Mouse (Mus musculus) testis, adult 2 months (tissue): ENCODE results near the gene Hist1h3d. TPM values are rescaled to one million over a fixed set of nuclear protein-coding genes. Genes with fewer than 3 reads are reported as not detected.
A peak's percentile ranks its signal among the peaks of the same experiment; 100 is the strongest.
"Not testable (repeated sequence)": the region's sequence is repeated elsewhere in the genome, so short reads cannot be mapped to it uniquely, and the experiment has no call there.

Experiments used
- H3K27ac ChIP-seq: fragments of 200-500 bp; 2 replicates; pipeline ENCODE4 v1.5.1; 2012; ENCODE audit warnings: low read depth, low read length; ENCODE audit not compliant: control insufficient read depth, insufficient read depth
- H3K27me3 ChIP-seq: fragments of 200-500 bp; 2 replicates; pipeline ENCODE4 v1.6.1; 2012; ENCODE audit warnings: mild to moderate bottlenecking, low read length, moderate library complexity; ENCODE audit not compliant: control insufficient read depth, insufficient read depth
- H3K36me3 ChIP-seq: fragments of 200-500 bp; 2 replicates; pipeline ENCODE4 v1.6.1; 2012; ENCODE audit warnings: mild to moderate bottlenecking, low read length; ENCODE audit not compliant: control insufficient read depth, insufficient read depth
- H3K4me1 ChIP-seq: fragments of 200-500 bp; 2 replicates; pipeline ENCODE4 v1.6.1; 2012; ENCODE audit warnings: low read length; ENCODE audit not compliant: control insufficient read depth, insufficient read depth
- H3K4me3 ChIP-seq: fragments of 200-500 bp; 2 replicates; pipeline ENCODE4 v1.5.1; 2012; ENCODE audit warnings: low read depth, mild to moderate bottlenecking, low read length, moderate library complexity, mixed read lengths; ENCODE audit not compliant: control insufficient read depth
- CTCF ChIP-seq: fragments of 200-500 bp; IDR thresholded peaks from 2 replicates; pipeline ENCODE4 v1.5.1; 2012; ENCODE audit warnings: low read depth, mild to moderate bottlenecking, inconsistent platforms, low read length, moderate library complexity; ENCODE audit not compliant: control insufficient read depth, insufficient read depth, insufficient replicate concordance
- POLR2A ChIP-seq: fragments of 200-500 bp; IDR thresholded peaks from 2 replicates; pipeline ENCODE4 v1.6.1; 2012; ENCODE audit warnings: low read depth, mild to moderate bottlenecking, inconsistent platforms, low read length, moderate library complexity; ENCODE audit not compliant: control insufficient read depth
- polyA plus RNA-seq: library from polyadenylated mRNA; depleted of rRNA; stranded (reverse); fragments of >200 nt; gene quantifications from 2 replicates; pipeline ENCODE4 v1.2.3, GENCODE M21; 2012

Gene Hist1h3d
- polyA plus RNA-seq, 1 experiment, result 0.98 TPM

GRCm38 (mm10) chr13:23554393-23554792 lies 21.2 kb upstream of the Hist1h3d start:
- H3K36me3 ChIP-seq, result no peaks in the 10 kb centered on the region
- H3K27ac ChIP-seq, result no peak overlapping the region
- H3K4me3 ChIP-seq, result no peak overlapping the region
- no peak for TF ChIP-seq CTCF
- H3K4me1 ChIP-seq, result peaks cover 3% of the 10 kb centered on the region
- H3K27me3 ChIP-seq, result no peaks in the 10 kb centered on the region

GRCm38 (mm10) chr13:23554925-23555838 lies 20.4 kb upstream of the Hist1h3d start:
- Histone ChIP-seq H3K36me3 (no peaks in the 10 kb centered on the region), H3K27me3 (no peaks in the 10 kb centered on the region), H3K27ac (peak overlapping the region; percentile 76), H3K4me1 (peaks cover 3% of the 10 kb centered on the region), H3K4me3 (peak overlapping the region; percentile 66)
- TF ChIP-seq POLR2A, result peak; percentile 39; the same call in 1 of the 2 replicates
- TF ChIP-seq CTCF, result no peak

GRCm38 (mm10) chr13:23555839-23556416 lies 19.6 kb upstream of the Hist1h3d start:
- H3K27me3 ChIP-seq, result no peaks in the 10 kb centered on the region
- H3K4me1 ChIP-seq, result peaks cover 3% of the 10 kb centered on the region
- H3K27ac ChIP-seq, result peak overlapping the region; percentile 76
- H3K36me3 ChIP-seq, result no peaks in the 10 kb centered on the region
- TF ChIP-seq CTCF (no peak), POLR2A (no peak)
- peak overlapping the region; percentile 66 for H3K4me3 ChIP-seq

GRCm38 (mm10) chr13:23556906-23557305 lies 18.7 kb upstream of the Hist1h3d start:
- H3K27me3 ChIP-seq, result no peaks in the 10 kb centered on the region
- H3K27ac ChIP-seq, result no peak overlapping the region
- no peaks in the 10 kb centered on the region for H3K36me3 ChIP-seq
- no peak overlapping the region; the same call in 1 of the 2 replicates for H3K4me3 ChIP-seq
- no peaks in the 10 kb centered on the region; the same call in 1 of the 2 replicates for H3K4me1 ChIP-seq
- TF ChIP-seq POLR2A (no peak), CTCF (no peak)

- H3K27ac ChIP-seq, H3K4me3 ChIP-seq, H3K36me3 ChIP-seq, H3K4me1 ChIP-seq, H3K27me3 ChIP-seq: not testable (repeated sequence)
Measured at GRCm38 (mm10) chr13:23560699-23561098, 14.9 kb upstream of the Hist1h3d start.

GRCm38 (mm10) chr13:23561531-23561882 lies 14.1 kb upstream of the Hist1h3d start:
- H3K27ac ChIP-seq, H3K4me1 ChIP-seq, H3K27me3 ChIP-seq, H3K36me3 ChIP-seq, H3K4me3 ChIP-seq: not testable (repeated sequence)

GRCm38 (mm10) chr13:23561883-23562659 lies 13.5 kb upstream of the Hist1h3d start, which contains the start of gene Hist1h3e:
TSS of gene Hist1h3e (minus strand) at chr13:23562369.
- peak; percentile 83 for TF ChIP-seq POLR2A
- Histone ChIP-seq H3K27ac (peak within 1 kb of the TSS; percentile 75), H3K4me3 (peak within 1 kb of the TSS; percentile 81)
- H3K27me3 ChIP-seq, H3K36me3 ChIP-seq, H3K4me1 ChIP-seq: not testable (repeated sequence)
